ENCODE assay signal across 31 mouse cellular contexts in genomic region chr9:50024820-50025219, GRCm38 (mm10).
"Had no signal": no experiment of that assay in that cellular context is flagged by ENCODE, and none has a peak within 500 bp of the region (broad histone marks: within the 10 kb centered on the region; RNA-seq: fewer than 3 reads in every experiment).

No protein-coding gene starts in this region.

- H3K9me3 ChIP-seq: heart, embryonic 12.5 days; heart, embryonic 13.5 days; heart, embryonic 15.5 days; hindbrain, embryonic 10.5 days; hindbrain, embryonic 12.5 days; hindbrain, embryonic 13.5 days; hindbrain, embryonic 15.5 days; intestine, embryonic 15.5 days; kidney, embryonic 15.5 days had no signal

- H3K27ac ChIP-seq: heart, embryonic 13.5 days; heart, embryonic 15.5 days; hindbrain, embryonic 10.5 days; hindbrain, embryonic 12.5 days; hindbrain, embryonic 13.5 days; hindbrain, embryonic 14.5 days; hindbrain, embryonic 15.5 days; hindbrain, postnatal 0 days; intestine, embryonic 15.5 days; kidney, embryonic 15.5 days; kidney, postnatal 0 days; layer of hippocampus, adult 2 months; left cerebral cortex, adult 2 months had no signal

- H3K9ac ChIP-seq: heart, embryonic 12.5 days; heart, embryonic 13.5 days; heart, embryonic 15.5 days; hindbrain, embryonic 12.5 days; hindbrain, embryonic 13.5 days; hindbrain, embryonic 14.5 days; hindbrain, embryonic 15.5 days; intestine, embryonic 15.5 days; kidney, embryonic 15.5 days had no signal

- DNase-seq: heart, postnatal 10 days; heart, postnatal 14 days; heart, postnatal 36 days; heart, postnatal 4 days; kidney, adult 11 months; kidney, adult 18-20 months; kidney, adult 2 months; kidney, adult 8-10 months; kidney, adult 9 months; kidney, postnatal 10 days; kidney, postnatal 14 days; kidney, postnatal 25 days; kidney, postnatal 36 days; kidney, postnatal 4 days; layer of hippocampus, adult 9-11 months; layer of hippocampus, postnatal 36 days had no signal

- H3K4me3 ChIP-seq: heart, embryonic 12.5 days; heart, embryonic 13.5 days; heart, embryonic 15.5 days; hindbrain, embryonic 10.5 days; hindbrain, embryonic 12.5 days; hindbrain, embryonic 13.5 days; hindbrain, embryonic 15.5 days; intestine, embryonic 15.5 days; kidney, embryonic 15.5 days; layer of hippocampus, adult 2 months; left cerebral cortex, adult 2 months had no signal

- H3K27me3 ChIP-seq: heart, embryonic 12.5 days; heart, embryonic 13.5 days; heart, embryonic 15.5 days; hindbrain, embryonic 12.5 days; hindbrain, embryonic 13.5 days; hindbrain, embryonic 15.5 days; intestine, embryonic 15.5 days; kidney, embryonic 15.5 days had no signal

- H3K4me1 ChIP-seq: heart, embryonic 12.5 days; heart, embryonic 13.5 days; heart, embryonic 15.5 days; hindbrain, embryonic 10.5 days; hindbrain, embryonic 12.5 days; hindbrain, embryonic 13.5 days; hindbrain, embryonic 15.5 days; intestine, embryonic 15.5 days; kidney, embryonic 15.5 days had no signal

- H3K36me3 ChIP-seq: heart, embryonic 12.5 days; heart, embryonic 13.5 days; heart, embryonic 15.5 days; hindbrain, embryonic 10.5 days; hindbrain, embryonic 12.5 days; hindbrain, embryonic 13.5 days; hindbrain, embryonic 15.5 days; intestine, embryonic 15.5 days; kidney, embryonic 15.5 days had no signal

- H3K4me2 ChIP-seq: heart, embryonic 11.5 days; heart, embryonic 12.5 days; heart, embryonic 13.5 days; heart, embryonic 15.5 days; hindbrain, embryonic 12.5 days; hindbrain, embryonic 13.5 days; hindbrain, embryonic 14.5 days; hindbrain, embryonic 15.5 days; intestine, embryonic 15.5 days; kidney, embryonic 15.5 days had no signal
